Mouse (Mus musculus): ENCODE data around the gene Gm7271.

- TF ChIP-seq CTCF (IDR thresholded peaks at IDR 0.05; ENCODE audit: extremely low read depth, insufficient read depth, insufficient read length, insufficient replicate concordance), result no peak
- no peak for TF ChIP-seq POLR2A (IDR thresholded peaks at IDR 0.05; ENCODE audit: low read depth, low read length)
These were observed 56.3 kb downstream of the Gm7271 start for GRCm38 (mm10) chr5:76540181-76540580.

All from spleen, adult 2 months (tissue).